Mouse (Mus musculus) frontal cortex, adult 2 months (tissue): ENCODE results near the gene Btbd18. TPM values are rescaled to one million over a fixed set of nuclear protein-coding genes. Genes with fewer than 3 reads are reported as not detected.

Experiments
- DNase-seq, 2 experiments: peaks; one replicate each; pipeline ENCODE4 v3.0.0; 2022; ENCODE audit warnings: low spot score in 1 of 2; ENCODE audit errors: extremely low spot score in 1 of 2
- polyA plus RNA-seq: library from polyadenylated mRNA; depleted of rRNA; stranded (reverse); fragments of >200 nt; gene quantifications from 2 replicates; pipeline ENCODE4 v1.2.3, GENCODE M21; 2012; rRNA removed

Btbd18 gene
- polyA plus RNA-seq, 1 experiment = not detected

DNA sequence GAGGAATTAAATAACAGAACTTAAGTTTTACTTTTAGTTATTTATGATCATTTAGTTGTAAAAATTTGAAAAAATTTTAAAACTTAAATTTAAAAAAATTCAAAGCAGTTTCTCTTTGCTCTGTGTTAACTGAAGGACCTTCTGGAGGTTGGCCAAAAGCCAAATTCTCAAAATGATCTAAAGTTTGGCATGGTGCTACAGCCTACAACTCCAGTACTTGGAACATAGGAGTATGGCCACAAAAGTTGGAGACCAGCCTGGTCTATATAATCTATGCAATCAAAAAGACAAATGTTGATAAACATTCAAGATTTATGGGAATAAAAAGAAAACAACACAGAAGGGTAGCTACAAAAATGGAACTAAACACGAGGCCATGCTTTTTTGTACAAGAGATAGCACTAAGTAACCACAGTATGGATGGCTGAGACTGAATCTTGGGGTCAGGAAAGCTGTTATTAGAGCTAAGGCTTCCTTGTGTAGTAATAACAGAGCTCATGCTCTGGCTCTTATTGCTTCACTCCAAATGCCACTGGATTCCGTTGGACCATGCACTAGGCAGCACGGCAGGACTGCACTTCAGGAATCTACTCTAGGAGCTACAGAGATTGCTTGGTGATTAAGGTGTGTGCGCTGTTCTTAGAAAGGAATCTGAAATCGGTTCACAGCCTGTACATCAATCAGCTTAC, 36.3 kb downstream of the Btbd18 start:
- no peak for DNase-seq

DNA sequence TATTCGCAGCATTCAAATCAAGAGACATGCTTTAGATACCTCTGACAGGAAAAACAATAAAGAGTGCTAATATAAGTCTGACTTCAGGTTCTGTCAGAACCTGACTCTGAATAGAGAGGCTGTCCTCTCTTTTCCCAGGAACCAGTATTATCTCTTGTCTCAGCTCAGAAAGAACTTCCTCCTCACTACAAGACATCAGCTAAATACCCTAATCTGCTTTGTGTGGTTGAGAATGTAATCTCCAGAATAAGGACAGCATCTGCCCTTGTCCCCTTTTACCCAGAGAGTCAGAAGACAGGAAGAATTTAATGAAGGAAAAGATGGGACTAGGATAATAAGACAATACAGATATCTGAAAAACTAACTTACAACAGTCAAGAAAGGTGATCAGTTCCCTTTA, 44.6 kb downstream of the Btbd18 start:
- DNase-seq = no peak

DNA sequence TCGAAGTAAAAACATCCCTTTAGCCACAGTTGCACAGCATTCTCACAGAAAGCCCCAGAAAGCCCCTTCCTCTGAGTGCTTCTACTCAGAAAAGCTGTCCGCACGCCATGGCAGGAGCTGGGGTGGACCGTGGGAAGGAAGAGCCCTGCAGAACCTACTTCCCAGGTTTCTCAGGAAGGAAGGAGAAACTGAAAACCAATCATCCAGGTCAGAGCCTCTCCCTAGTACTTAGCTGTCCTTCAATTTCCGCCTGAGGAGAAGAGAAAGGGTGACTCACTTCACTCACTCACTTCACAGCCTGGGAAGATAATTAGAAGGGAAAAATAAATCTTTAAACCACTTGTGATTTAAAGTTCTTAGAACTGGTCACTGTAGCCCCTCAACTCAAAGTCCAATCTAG, 45.5 kb downstream of the Btbd18 start:
- DNase-seq = no peak

DNA sequence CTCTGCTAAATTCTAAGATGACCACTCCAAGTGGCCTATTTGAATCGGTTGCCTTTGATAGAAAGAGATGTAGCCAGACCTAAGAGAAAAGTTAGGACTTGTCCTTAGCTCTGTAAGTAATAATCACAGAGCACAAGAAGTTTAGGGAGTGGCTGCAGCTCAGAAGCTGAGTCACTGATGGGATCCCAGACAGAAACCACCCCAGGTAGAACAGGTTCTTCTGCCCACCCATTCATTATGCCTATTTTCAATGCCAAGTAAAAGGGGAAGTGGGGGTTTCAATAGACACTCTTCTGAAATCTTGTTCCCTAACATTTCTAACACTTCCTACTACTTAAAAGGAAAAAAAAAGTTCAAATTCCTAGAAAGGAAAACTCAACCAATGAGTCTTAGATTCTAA, 46.4 kb downstream of the Btbd18 start:
- DNase-seq = no peak

DNA sequence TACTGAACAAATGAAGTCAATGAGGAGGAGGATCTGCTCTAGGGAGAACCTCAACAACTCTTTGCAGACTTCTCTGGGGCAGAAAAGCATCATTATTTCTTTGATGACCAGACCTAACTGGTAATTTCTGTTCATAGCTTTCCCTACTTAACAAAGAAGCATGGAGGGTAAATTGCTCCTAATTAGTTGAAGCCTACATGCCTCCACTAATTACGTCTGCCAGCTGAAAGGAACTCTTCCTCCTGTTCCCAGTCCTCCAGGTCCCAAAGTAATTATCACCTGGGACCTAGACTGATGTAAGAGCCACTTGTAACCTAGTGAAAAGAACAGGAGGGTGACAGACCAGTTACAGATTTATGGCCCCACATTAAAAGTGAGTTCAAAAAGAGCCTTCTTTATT, 48.6 kb downstream of the Btbd18 start:
- no peak for DNase-seq

DNA sequence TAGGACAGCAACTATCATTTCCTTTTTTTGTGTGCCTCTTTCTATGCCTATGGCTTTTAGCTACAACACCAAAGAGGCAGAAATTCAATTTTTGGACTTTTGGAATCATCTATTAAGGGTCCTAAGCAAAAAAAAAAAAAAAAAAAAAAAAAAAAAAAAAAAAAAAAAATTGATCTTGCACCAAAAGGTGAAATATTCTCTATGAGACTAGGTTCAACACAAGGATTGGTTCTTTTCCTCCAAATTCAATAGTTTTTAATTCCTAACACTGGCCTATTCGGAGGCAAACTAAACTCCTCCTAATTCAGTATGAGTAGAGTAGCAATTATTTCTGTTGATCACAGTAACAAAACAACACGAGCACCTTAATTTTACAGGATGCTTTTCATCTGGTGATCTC, 53.0 kb downstream of the Btbd18 start:
- DNase-seq = no peak

DNA sequence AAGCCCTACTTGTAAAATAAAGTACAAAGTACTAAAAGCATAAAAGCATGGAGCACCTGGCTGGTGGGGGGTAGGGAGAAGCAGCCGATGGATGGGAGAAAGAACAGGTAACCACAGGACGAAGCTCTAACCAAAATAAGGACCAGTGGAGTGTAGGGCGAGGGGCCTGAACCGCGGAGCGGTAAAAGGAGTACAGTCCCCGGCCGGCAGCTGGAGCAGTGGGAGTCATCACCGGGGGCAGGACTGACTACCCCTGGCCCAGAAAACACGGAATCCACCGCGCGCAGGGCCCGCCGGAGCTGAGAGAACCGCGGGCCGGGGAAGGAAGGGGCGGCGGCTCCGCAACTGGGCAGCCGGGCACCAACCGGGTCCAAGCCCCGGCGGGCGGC, 55.5 kb downstream of the Btbd18 start:
- DNase-seq = peak in 1 of 2 experiments; percentile 25

DNA sequence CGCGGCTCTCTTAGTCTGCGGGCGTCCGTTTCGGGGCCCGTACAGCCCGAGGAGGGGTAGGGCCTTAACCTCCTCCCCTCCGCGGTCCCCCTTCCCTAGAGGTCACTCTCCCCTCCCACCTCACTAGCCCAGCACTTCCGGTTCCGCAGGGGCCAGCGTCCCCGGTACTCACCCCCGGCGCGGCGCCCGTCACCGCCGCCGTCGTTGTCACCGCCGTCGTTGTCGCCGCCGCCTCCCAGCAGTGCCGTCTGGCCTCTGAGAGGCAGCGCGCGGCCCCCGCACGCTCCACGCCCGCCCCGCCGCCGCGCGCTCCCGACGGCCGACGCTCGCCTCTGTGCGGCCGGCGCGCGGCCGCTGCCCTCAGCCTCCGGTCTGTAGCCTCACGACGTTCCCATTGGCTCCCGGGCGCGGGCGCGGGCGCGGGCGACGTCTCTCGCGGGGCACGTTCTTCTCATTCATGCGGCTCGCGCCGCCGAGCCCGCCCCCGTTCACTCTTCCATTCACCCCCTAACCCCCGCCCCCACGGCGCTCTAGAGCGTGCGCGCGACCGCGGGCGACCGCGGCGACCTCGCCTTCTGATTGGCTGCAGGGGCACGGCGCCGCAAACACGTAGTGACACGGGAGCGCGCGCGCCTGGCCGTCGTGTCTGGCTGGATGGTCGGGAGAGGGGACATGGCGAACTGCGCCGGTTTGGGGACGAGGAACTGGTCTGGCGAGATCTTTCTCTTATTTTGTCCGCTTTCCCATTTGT, 56.1 kb downstream of the Btbd18 start, which contains the start of gene Zdhhc5:
Gene Zdhhc5, minus strand, starts transcription at position 370 of the 751 bp plus-strand sequence.
- peak; percentile 95 to 98 for DNase-seq

DNA sequence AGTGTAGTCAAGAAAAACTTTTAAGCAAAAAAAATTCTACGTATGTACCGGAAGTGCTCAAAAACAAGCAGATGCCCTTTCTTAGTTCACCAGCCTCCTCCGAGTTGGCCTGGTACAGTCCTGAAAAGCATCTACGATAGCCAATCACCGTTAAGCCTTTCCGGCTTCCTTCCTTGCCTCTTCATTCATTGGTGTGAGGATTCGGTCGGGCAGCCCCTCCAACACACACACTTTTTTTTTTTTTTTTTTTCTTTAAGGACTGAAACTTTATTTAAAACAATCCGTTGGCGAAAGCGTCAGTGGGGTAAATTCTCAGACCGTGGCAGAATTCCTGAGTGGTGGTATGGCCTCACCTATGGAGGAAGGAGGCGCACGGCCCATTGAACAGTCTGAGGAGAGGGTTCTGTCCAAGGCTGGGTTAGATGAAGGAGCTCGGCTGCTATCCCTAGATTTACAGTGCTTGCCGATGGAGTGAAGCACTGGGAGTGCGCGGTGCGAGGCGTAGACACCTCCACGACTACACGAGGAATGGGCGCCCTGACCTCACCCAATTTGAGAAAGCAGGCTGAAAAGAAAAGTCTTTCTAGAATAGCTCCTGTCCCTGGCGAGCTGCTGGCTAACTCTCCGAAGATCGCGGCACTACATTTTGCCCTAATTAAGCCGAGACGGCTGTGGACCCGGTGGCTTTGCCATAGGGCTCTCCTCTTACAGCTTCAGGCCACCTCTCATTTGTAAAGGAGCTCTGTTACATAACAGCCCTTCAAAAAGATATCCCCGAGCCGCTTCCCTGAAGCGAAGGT, 56.9 kb downstream of the Btbd18 start:
- DNase-seq = peak; percentile 91 to 92

DNA sequence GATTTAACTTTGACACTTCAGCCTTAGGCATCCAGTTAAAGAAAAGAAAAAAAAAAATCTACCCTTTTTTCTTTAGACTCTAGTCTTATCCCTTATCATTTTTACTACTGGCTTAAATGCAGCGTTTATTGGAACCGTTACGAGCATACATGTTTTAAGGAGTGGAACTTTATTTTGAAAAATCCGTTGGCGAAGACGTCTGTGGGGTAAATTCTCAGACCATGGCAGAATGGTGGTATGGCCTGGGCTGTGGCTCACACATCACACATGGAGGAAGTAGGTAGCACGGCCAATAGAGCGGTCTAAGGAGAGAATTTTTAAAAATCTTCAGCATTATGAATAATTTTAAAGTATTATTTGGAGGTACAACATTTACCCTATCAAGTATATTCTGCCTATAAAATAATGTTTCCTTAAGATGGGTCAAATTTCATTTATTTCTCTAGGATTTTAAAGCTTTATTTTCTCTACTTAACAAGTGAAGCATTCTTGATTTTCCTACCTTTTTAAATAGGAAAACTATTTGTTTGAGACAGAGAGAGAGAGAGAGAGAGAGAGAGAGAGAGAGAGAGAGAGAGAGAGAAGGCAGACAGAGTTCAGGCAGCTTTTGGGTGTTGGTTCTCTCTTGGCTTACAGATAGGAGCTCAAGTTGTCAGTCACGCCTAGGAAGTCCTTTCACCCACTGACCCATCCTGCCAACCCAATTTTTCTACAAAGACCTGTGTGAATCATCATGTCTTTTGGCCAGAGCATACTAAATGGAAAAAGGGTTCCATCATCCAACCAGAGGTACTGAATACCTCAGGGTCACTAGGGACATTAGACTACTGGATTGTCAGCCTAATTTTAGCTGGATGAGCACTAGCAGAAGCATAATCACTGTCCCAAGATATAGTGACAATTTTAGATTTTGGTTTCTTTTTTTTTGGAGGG, 57.8 kb downstream of the Btbd18 start:
- DNase-seq = peak in 1 of 2 experiments; percentile 16

DNA sequence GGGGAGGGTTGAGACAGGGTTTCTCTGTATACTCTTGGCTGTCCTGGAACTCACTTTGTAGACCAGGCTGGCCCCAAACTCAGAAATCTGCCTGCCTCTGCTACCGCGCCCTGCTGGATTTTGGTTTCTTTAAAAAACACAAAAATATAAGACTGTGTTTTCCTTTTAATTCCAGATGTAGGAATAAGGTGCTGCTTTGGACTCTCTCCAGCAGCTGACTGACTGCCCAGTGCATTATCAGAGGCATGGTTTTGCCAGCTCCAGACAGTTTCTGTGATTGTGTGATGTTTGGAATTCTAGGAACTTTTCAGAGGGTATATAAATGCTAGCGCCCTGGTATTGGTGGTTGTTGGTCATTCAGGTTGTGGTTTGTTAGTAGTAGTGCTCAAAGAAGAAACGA, 58.5 kb downstream of the Btbd18 start:
- no peak for DNase-seq

Other genes with a start within 250 kb of the Btbd18 start
- gene Calcrl, start 233.7 kb upstream of the Btbd18 start, polyA plus RNA-seq = 4.1 and 4.8 TPM in 2 replicates
- gene Tfpi, start 182.3 kb upstream of the Btbd18 start, polyA plus RNA-seq = 6.3 and 6.6 TPM in 2 replicates
- 42.1 and 45.8 TPM in 2 replicates for gene Ctnnd1, start 8.3 kb upstream of the Btbd18 start, polyA plus RNA-seq
- gene Selenoh, start 11.7 kb downstream of the Btbd18 start, polyA plus RNA-seq = 54.9 and 56.1 TPM in 2 replicates
- not detected in 2 replicates for gene Gm28635, start 19.0 kb downstream of the Btbd18 start, polyA plus RNA-seq
- 27.7 and 31.7 TPM in 2 replicates for gene Med19, start 19.3 kb downstream of the Btbd18 start, polyA plus RNA-seq
- gene Tmx2, start 20.1 kb downstream of the Btbd18 start, polyA plus RNA-seq = 250 and 254 TPM in 2 replicates
- gene Zdhhc5, start 56.1 kb downstream of the Btbd18 start, polyA plus RNA-seq = 25.7 and 27.2 TPM in 2 replicates
- gene Clp1, start 68.3 kb downstream of the Btbd18 start, polyA plus RNA-seq = 9.4 and 9.7 TPM in 2 replicates
- 165 and 172 TPM in 2 replicates for gene Ypel4, start 75.0 kb downstream of the Btbd18 start, polyA plus RNA-seq
- gene Gm19426, start 84.6 kb downstream of the Btbd18 start, polyA plus RNA-seq = 2.8 and 3.7 TPM in 2 replicates
- gene Serping1, start 116.4 kb downstream of the Btbd18 start, polyA plus RNA-seq = 13.9 and 17.4 TPM in 2 replicates
- 10.2 TPM in 2 replicates for gene Ube2l6, start 139.7 kb downstream of the Btbd18 start, polyA plus RNA-seq
- not detected in 2 replicates for gene Smtnl1, start 163.6 kb downstream of the Btbd18 start, polyA plus RNA-seq
- gene Timm10, start 167.9 kb downstream of the Btbd18 start, polyA plus RNA-seq = 86.2 and 96.6 TPM in 2 replicates
- 0.22 and 0.29 TPM in 2 replicates for gene Slc43a1, start 179.8 kb downstream of the Btbd18 start, polyA plus RNA-seq
- gene Rtn4rl2, start 227.6 kb downstream of the Btbd18 start, polyA plus RNA-seq = 65.5 and 75.2 TPM in 2 replicates